Mouse (Mus musculus) kidney, embryonic 15.5 days (tissue): ENCODE data around the gene Pxk. TPM values are rescaled to one million over a fixed set of nuclear protein-coding genes. Genes with fewer than 3 reads are reported as not detected.

ENCODE experiments used
- ATAC-seq: fragments of 200-750 bp; cut with Nextera tagmentation; replicated peaks from 2 replicates; pipeline ENCODE4 v1.8.0; 2017; ENCODE audit warnings: moderate TSS enrichment; ENCODE audit not compliant: low FRiP score
- H3K27ac ChIP-seq: fragments of 300-500 bp; sonication (generic); 2 replicates; pipeline ENCODE4 v1.5.1; 2015; ENCODE audit warnings: mild to moderate bottlenecking, inconsistent platforms
- H3K27me3 ChIP-seq: fragments of 300-500 bp; sonication (generic); 2 replicates; pipeline ENCODE4 v1.6.1; 2015; ENCODE audit warnings: inconsistent platforms
- H3K36me3 ChIP-seq: fragments of 300-500 bp; sonication (generic); 2 replicates; pipeline ENCODE4 v1.6.1; 2015; ENCODE audit warnings: inconsistent platforms
- H3K4me1 ChIP-seq: fragments of 300-500 bp; sonication (generic); 2 replicates; pipeline ENCODE4 v1.6.1; 2015; ENCODE audit warnings: inconsistent platforms
- H3K4me2 ChIP-seq: fragments of 300-500 bp; sonication (generic); 2 replicates; pipeline ENCODE4 v1.6.1; 2015; ENCODE audit warnings: moderate library complexity, mild to moderate bottlenecking, inconsistent platforms
- H3K4me3 ChIP-seq: fragments of 300-500 bp; sonication (generic); replicated peaks from 2 replicates; pipeline ENCODE4 v1.5.1; 2015; ENCODE audit warnings: mild to moderate bottlenecking, inconsistent platforms
- H3K9ac ChIP-seq: fragments of 300-500 bp; sonication (generic); 2 replicates; pipeline ENCODE4 v1.6.1; 2015; ENCODE audit warnings: mild to moderate bottlenecking, inconsistent platforms
- H3K9me3 ChIP-seq: fragments of 300-500 bp; sonication (generic); replicated peaks from 2 replicates; pipeline ENCODE4 v1.6.1; 2016; ENCODE audit warnings: inconsistent platforms
- WGBS: fragments of 180-500 bp; shearing (Covaris S2); methylation state at CpG from one replicate; pipeline ENCODE4 v1.1.7; 2015; ENCODE audit warnings: mixed read lengths; 5-methylcytosine and 5-hydroxymethylcytosine counted together
- polyA plus RNA-seq: library from polyadenylated mRNA; unstranded; fragments of >200 nt; fragmentation: Nextera tagmentation; extraction: Ambion mirVana; gene quantifications from 2 replicates; pipeline ENCODE4 v1.2.1, GENCODE M21; 2015

Pxk gene
- polyA plus RNA-seq, 1 experiment from 2014 or later: 35.1 TPM

DNA sequence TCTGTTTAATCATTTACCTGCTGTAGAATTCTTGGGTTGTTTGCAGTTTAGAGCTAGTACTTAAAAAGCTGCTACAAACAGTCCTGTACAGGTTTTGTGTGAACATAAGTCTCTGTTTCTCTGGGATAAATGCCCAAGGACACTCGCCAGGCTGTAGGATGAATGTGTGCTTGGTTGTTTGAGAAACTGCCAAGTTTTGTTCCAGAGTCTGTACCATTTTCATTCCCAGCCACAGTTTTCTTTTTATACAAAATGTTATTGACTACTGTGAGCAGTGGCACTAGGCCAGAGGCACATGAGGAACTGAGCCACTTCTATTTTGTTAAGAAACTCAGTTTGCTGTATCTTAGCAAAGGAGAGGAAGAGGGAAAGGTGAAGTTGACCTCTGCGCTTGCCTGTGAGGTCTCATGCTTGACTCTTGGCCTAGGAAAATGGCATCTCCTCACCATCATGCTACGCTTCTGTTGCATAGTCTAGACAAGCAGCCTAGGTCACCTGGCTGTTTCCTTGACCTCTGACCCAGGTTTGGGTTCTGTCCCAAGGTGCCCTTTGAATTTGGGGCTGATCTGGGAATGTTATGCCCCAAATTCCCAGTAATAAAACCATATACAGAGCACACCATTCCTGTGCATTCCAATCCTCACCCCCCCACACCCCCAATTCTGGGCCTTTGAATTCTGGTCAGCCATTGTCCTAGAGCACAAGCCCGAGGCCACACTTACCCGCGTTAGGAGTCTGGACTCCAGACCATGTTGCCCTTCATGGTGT lies 88.5 kb downstream of the Pxk start:
- no peaks in the 10 kb centered on the region for H3K9me3 ChIP-seq
- H3K4me1 ChIP-seq: no peaks in the 10 kb centered on the region; the same call in 1 of the 2 replicates
- no peak overlapping the region for H3K9ac ChIP-seq
- H3K36me3 ChIP-seq: no peaks in the 10 kb centered on the region
- H3K27ac ChIP-seq: no peak overlapping the region
- H3K4me3 ChIP-seq: no peak overlapping the region
- no peak for ATAC-seq
- WGBS: 88% methylated on average over 6 of the region's 6 CpGs
- no peak overlapping the region for H3K4me2 ChIP-seq
- no peaks in the 10 kb centered on the region for H3K27me3 ChIP-seq

DNA sequence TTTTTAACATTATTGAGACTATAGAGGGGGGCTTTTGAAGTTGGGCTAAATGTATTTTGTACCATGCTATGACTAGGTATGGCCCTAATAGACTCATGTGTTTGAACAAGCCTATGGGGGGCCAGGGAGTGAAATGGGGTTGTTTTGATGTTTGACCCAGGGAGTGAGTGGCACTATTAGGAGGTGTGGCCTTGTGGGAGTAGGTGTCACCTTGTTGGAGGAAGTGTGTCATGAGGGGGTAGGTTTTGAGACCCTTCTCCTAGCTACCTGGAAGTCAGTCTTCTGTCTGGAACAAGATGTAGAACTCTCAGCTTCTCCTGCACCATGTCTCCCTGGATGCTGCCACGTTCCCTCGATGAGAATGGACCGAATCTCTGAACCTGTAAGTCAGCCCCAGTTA lies 92.5 kb downstream of the Pxk start:
- Histone ChIP-seq H3K36me3 (no peaks in the 10 kb centered on the region), H3K4me2 (no peak overlapping the region), H3K27me3 (no peaks in the 10 kb centered on the region), H3K9me3 (no peaks in the 10 kb centered on the region), H3K27ac (no peak overlapping the region), H3K9ac (no peak overlapping the region), H3K4me3 (no peak overlapping the region), H3K4me1 (no peaks in the 10 kb centered on the region; the same call in 1 of the 2 replicates)
- no peak for ATAC-seq
- WGBS: 91% methylated on average over 3 of the region's 3 CpGs

DNA sequence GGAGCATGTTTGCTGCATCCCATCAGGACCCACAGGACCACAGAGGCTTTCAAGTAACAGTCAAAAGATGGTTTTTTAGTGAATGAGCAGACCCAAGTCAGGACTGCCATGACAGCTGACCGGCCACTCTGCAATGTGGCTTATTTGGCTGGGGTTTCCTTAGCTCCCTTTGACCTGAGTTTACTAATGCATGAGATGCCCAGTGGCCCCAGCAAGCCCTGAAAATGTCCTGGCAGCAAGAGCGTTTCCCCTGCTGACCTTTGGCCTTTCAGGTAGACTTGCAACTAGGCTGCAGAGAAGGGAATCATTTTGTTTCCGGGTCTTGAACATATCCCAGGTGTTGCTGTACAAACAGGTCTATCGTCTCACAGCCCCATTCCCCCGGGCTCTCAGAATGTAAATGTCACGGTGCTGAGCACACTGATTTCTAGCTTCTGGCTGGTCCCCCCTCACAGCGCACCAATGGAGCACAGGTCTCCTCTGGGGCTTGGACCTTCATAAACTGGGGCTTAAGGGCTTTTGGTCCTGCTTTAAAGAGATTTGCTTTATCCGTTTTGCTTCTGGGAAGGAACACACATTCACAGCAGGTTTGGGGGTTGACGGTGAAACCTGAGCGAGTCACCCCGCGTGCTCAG lies 93.4 kb downstream of the Pxk start:
- WGBS: 34% methylated on average over 12 of the region's 12 CpGs
- ATAC-seq: peak; percentile 48; the same call in 1 of the 2 replicates

DNA sequence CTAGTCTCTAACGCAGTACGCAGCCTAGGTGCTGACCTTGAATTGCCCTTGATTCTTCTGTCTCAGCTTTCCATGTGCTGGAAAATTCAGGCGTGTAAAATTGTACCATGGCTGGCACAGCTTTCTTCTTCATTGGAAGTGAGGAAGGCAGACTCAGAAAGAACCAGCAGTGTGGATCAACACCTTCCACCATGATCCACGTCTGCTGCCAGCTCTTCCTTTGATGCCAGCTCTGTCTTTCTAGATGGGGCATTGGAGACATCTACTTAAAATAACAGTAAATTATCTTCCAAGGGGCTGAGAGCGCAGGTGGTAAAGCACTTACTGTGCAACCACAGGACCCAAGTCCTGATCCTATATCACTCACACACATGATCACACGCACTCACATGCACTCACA lies 94.7 kb downstream of the Pxk start:
- Histone ChIP-seq H3K27me3 (no peaks in the 10 kb centered on the region), H3K4me3 (no peak overlapping the region), H3K9ac (no peak overlapping the region), H3K27ac (no peak overlapping the region), H3K4me1 (no peaks in the 10 kb centered on the region; the same call in 1 of the 2 replicates), H3K36me3 (no peaks in the 10 kb centered on the region), H3K9me3 (no peaks in the 10 kb centered on the region), H3K4me2 (no peak overlapping the region)
- no peak for ATAC-seq
- WGBS: 87% methylated on average over 6 of the region's 6 CpGs

More for the DNA sequence above, 93.4 kb downstream of the Pxk start:
- no peaks in the 10 kb centered on the region for H3K36me3 ChIP-seq
- no peaks in the 10 kb centered on the region for H3K9me3 ChIP-seq
- H3K27ac ChIP-seq: no peak overlapping the region
- no peaks in the 10 kb centered on the region for H3K27me3 ChIP-seq
- H3K9ac ChIP-seq: no peak overlapping the region
- H3K4me3 ChIP-seq: no peak overlapping the region
- no peak overlapping the region for H3K4me2 ChIP-seq
- no peaks in the 10 kb centered on the region; the same call in 1 of the 2 replicates for H3K4me1 ChIP-seq

DNA sequence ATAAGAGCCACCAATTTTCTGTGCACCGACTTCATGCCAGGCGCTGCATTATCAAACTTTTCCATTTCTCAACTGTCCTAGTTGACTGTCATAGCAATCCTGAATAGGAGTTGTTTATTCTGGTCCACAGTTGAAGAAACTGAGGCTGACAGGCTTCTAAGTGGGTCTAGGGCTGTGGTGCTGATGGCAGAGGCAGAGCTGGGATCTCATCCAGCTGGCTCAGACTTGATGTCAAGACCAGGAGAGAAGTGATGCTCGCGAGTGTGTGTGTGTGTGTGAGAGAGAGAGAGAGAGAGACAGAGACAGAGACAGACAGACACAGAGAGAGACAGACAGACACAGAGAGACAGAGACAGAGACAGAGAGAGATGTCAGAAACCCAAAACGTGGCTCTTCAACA lies 102.8 kb downstream of the Pxk start:
- Histone ChIP-seq H3K9ac (no peak overlapping the region), H3K4me3 (no peak overlapping the region), H3K4me1 (no peaks in the 10 kb centered on the region), H3K27me3 (no peaks in the 10 kb centered on the region), H3K36me3 (no peaks in the 10 kb centered on the region), H3K9me3 (no peaks in the 10 kb centered on the region), H3K27ac (no peak overlapping the region), H3K4me2 (no peak overlapping the region)
- WGBS: 86% methylated on average over 5 of the region's 5 CpGs
- no peak for ATAC-seq

DNA sequence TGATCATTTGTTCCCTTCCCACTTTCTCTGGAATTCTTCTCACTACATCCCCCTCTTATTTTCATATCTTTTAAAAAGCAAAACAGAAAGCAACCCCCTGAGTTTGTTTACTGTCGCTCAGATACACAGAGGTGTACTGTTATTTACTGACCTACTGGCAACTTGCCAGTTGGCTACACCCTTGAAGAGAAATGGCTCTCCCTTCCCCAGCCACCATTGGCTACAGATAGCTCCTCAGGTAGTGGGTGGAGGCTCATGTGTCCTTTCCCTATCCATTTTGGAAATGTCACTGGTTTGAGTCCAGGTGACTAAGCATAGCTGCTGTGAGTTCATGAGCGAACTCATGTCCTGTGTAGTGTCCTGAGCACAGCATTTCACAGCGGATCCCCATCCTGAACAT lies 103.7 kb downstream of the Pxk start:
- H3K9ac ChIP-seq: no peak overlapping the region
- H3K27me3 ChIP-seq: no peaks in the 10 kb centered on the region
- 0 out of 2 replicates have a peak, but pooled peaks cover 2% of the 10 kb centered on the region for H3K4me1 ChIP-seq
- H3K36me3 ChIP-seq: no peaks in the 10 kb centered on the region
- H3K9me3 ChIP-seq: no peaks in the 10 kb centered on the region
- no peak overlapping the region for H3K27ac ChIP-seq
- no peak for ATAC-seq
- 81% methylated on average over 3 of the region's 3 CpGs for WGBS
- no peak overlapping the region for H3K4me3 ChIP-seq
- no peak overlapping the region for H3K4me2 ChIP-seq

DNA sequence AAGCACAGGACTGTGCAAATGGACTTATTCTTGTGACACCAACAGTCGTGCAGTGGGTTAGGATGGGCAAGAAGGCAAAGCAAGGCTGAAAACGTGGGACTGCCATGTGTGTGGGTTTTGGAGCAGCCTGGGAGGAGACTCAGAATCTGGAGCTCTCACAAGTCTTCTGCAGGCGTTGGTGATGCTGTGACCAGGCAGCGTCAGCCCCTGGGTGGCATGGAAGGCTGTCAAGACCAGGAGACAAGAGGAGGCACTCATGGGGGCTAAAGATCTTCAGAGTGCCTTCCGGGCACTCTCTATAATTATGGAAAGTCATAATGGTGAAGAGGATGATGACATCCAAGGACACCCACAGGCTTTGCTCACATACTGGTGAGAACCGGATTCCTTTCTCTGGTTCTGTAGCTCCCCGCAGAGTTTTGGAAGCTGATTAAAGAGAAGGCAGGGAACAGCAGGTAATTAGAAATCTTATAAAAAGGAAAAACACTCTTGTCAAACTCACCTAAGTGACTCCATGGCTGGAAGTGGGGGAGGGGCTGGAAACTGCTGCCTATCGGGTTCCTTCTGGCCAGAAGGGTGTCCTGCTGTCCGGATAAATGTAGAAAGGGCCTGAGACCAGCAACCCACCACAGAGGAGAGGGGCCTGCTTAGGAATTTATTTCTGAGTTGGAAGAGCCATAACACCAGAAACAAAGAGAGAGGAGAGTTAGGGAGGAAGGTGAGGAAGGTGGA lies 108.3 kb downstream of the Pxk start:
- Histone ChIP-seq H3K27ac (no peak overlapping the region), H3K36me3 (no peaks in the 10 kb centered on the region), H3K4me3 (no peak overlapping the region), H3K9me3 (no peaks in the 10 kb centered on the region), H3K4me2 (no peak overlapping the region), H3K27me3 (no peaks in the 10 kb centered on the region), H3K9ac (no peak overlapping the region), H3K4me1 (0 out of 2 replicates have a peak, but pooled peaks cover 2% of the 10 kb centered on the region)
- ATAC-seq: no peak
- 60% methylated on average over 9 of the region's 9 CpGs for WGBS

DNA sequence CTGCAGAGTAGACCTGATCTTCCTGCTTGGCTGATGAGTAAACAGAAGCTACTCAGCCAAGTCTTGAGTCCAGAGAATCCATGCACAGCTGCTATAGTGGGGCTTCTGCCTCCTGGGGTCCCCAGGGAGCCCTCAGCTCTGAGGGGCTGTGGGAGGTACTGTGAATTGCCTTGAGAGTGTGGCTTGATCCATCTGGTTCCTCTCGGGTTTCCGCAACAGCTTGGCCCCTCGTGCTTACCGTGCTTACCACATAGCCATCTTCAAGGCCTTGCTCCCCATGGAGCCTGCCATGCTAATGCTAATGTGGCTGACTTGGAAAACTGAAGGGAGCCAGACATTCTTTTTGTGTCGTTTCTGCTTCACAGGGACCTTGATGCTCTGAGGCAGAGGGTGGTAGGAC lies 109.1 kb downstream of the Pxk start:
- 21% methylated on average over 5 of the region's 5 CpGs for WGBS
- Histone ChIP-seq H3K36me3 (no peaks in the 10 kb centered on the region), H3K27ac (no peak overlapping the region), H3K4me1 (0 out of 2 replicates have a peak, but pooled peaks cover 2% of the 10 kb centered on the region), H3K4me2 (no peak overlapping the region), H3K4me3 (no peak overlapping the region), H3K9ac (no peak overlapping the region), H3K9me3 (no peaks in the 10 kb centered on the region), H3K27me3 (no peaks in the 10 kb centered on the region)
- ATAC-seq: 0 out of 2 replicates have a peak, but pooled peaks have one; percentile 36

DNA sequence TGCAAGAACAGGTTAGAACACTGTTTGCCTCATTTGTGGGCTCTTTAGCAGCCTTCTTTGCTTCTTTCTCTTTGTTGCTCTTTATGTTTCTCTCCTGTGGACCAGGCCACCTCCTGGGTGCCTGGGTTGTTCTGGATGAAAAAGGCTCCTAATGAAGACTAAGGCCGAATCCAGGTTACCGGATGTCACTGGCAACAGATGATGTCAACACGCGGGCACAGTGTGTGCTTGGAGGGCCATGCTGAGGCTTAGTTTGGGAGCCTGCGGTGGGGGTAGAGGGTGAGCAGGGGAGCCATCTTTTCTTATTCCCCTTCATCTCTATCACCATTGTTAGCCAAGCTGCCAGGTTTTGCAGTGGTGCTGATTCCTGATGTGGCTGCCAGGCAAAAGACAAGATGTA lies 109.5 kb downstream of the Pxk start:
- Histone ChIP-seq H3K36me3 (no peaks in the 10 kb centered on the region), H3K27me3 (no peaks in the 10 kb centered on the region), H3K4me3 (no peak overlapping the region), H3K9me3 (no peaks in the 10 kb centered on the region), H3K4me1 (0 out of 2 replicates have a peak, but pooled peaks cover 2% of the 10 kb centered on the region), H3K9ac (no peak overlapping the region), H3K27ac (no peak overlapping the region), H3K4me2 (no peak overlapping the region)
- ATAC-seq: no peak
- WGBS: 85% methylated on average over 5 of the region's 5 CpGs

DNA sequence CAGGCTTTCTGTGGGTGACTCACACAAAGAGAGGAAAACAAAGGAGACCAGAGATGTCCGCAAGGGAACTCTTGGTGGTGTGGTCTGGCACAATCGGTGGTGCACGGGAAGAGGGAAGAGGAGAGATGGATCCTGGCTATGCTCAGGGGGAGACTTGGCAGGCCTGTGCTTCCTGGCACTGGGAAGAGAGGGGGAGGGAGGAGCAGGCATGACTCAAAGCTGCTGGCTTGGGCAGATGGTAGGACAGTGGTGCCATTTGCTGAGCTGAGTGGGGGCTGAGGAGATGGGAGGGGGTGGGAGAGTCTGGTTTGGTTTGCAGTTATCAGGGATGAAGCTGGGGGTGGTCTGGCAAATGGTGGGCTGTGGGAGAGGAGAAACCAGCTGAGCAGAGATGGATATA lies 110.9 kb downstream of the Pxk start:
- H3K27me3 ChIP-seq: no peaks in the 10 kb centered on the region
- H3K9me3 ChIP-seq: no peaks in the 10 kb centered on the region
- H3K36me3 ChIP-seq: no peaks in the 10 kb centered on the region
- H3K4me2 ChIP-seq: no peak overlapping the region
- H3K4me3 ChIP-seq: no peak overlapping the region
- 0 out of 2 replicates have a peak, but pooled peaks cover 2% of the 10 kb centered on the region for H3K4me1 ChIP-seq
- WGBS: 92% methylated on average over 3 of the region's 3 CpGs
- no peak overlapping the region for H3K27ac ChIP-seq
- H3K9ac ChIP-seq: no peak overlapping the region
- no peak for ATAC-seq

DNA sequence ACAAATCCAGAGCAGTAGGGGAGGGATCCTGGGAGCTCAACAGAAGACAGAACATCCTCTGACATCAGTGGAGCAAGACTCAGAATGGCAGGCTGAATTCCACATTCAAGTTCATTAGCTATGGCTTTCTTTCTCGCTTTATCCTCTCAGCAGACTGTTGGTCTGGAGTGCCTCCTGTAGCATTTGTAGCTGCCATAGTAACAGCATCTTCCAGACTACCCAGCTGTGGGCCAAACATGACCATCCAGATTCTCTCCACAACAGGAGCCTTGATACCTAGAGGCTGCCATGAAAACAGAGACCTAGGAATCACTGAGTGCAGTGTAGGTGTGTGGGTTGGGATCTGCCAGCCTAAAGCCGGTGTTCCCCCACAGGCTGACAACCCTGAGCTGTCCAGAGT lies 111.9 kb downstream of the Pxk start:
- H3K4me1 ChIP-seq: peaks cover 6% of the 10 kb centered on the region
- no peaks in the 10 kb centered on the region for H3K9me3 ChIP-seq
- no peak for ATAC-seq
- no peak overlapping the region for H3K4me2 ChIP-seq
- H3K36me3 ChIP-seq: no peaks in the 10 kb centered on the region
- H3K4me3 ChIP-seq: no peak overlapping the region
- no peak overlapping the region for H3K9ac ChIP-seq
- no peak overlapping the region for H3K27ac ChIP-seq
- 94% methylated on average over 2 of the region's 2 CpGs for WGBS
- H3K27me3 ChIP-seq: no peaks in the 10 kb centered on the region

DNA sequence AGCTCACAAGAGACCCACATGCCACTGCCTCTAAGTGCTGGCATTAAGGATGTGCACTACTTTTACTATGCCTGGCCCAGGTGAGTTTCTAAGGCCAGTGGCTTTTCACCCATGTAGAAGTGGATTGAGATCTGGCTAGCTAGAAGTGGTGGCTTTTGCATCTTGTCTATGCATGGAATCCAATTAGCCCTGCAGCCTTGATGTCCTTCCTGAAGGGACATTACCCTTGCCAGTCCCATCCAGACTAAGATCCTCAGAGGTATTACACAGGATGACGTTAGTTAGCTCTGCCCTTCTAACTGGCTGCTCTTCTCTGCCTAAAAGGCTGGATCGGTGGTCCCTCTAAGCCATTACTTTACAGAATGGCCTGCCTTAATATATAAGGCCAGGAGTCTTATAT lies 115.0 kb downstream of the Pxk start:
- WGBS: 78% methylated on average over 2 of the region's 2 CpGs
- Histone ChIP-seq H3K36me3 (no peaks in the 10 kb centered on the region), H3K4me1 (peaks cover 17% of the 10 kb centered on the region)

More for the DNA sequence above, 115.0 kb downstream of the Pxk start:
- Histone ChIP-seq H3K4me2 (no peak overlapping the region), H3K9me3 (no peaks in the 10 kb centered on the region), H3K27ac (no peak overlapping the region), H3K9ac (no peak overlapping the region), H3K4me3 (no peak overlapping the region), H3K27me3 (no peaks in the 10 kb centered on the region)
- no peak for ATAC-seq
